Mouse (Mus musculus) thymus, adult 2 months (tissue): ENCODE data around the gene Prkg1. TPM values are rescaled to one million over a fixed set of nuclear protein-coding genes. Genes with fewer than 3 reads are reported as not detected.

Experiments used
- DNase-seq: peaks from one replicate; pipeline ENCODE4 v3.0.0; 2021
- H3K27ac ChIP-seq: fragments of 200-500 bp; 2 replicates; pipeline ENCODE4 v1.5.1; 2012; ENCODE audit warnings: low read length, control low read depth; ENCODE audit not compliant: control insufficient read depth, insufficient read depth
- H3K27me3 ChIP-seq: fragments of 200-500 bp; 2 replicates; pipeline ENCODE4 v1.6.1; 2012; ENCODE audit warnings: mild to moderate bottlenecking, low read length, moderate library complexity, mixed read lengths; ENCODE audit not compliant: control insufficient read depth, insufficient read depth
- H3K36me3 ChIP-seq: fragments of 200-500 bp; 2 replicates; pipeline ENCODE4 v1.6.1; 2012; ENCODE audit warnings: mild to moderate bottlenecking, low read length, moderate library complexity; ENCODE audit not compliant: control insufficient read depth, insufficient read depth
- H3K4me1 ChIP-seq: fragments of 200-500 bp; replicated peaks from 2 replicates; pipeline ENCODE4 v1.6.1; 2012; ENCODE audit warnings: low read length; ENCODE audit not compliant: control insufficient read depth, insufficient read depth
- H3K4me3 ChIP-seq: fragments of 200-500 bp; 2 replicates; pipeline ENCODE4 v1.5.1; 2012; ENCODE audit warnings: mild to moderate bottlenecking, low read length, control low read depth, moderate library complexity; ENCODE audit not compliant: control insufficient read depth, insufficient read depth
- CTCF ChIP-seq: fragments of 200-500 bp; IDR thresholded peaks from 2 replicates; pipeline ENCODE4 v1.5.1; 2012; ENCODE audit warnings: mild to moderate bottlenecking, control low read depth, low read length, moderate library complexity, borderline replicate concordance; ENCODE audit not compliant: control insufficient read depth, poor library complexity, insufficient read depth; ENCODE audit errors: extremely low read depth
- POLR2A ChIP-seq: fragments of 200-500 bp; IDR thresholded peaks from 2 replicates; pipeline ENCODE4 v1.6.1; 2012; ENCODE audit warnings: mild to moderate bottlenecking, low read length, control low read depth, moderate library complexity; ENCODE audit not compliant: control insufficient read depth, poor library complexity, insufficient read depth; ENCODE audit errors: extremely low read depth
- WGBS: fragments of 180-500 bp; shearing (Covaris S2); methylation state at CpG from one replicate; pipeline ENCODE4 v1.1.7; 2018; 5-methylcytosine and 5-hydroxymethylcytosine counted together
- polyA plus RNA-seq: library from polyadenylated mRNA; depleted of rRNA; stranded (reverse); fragments of >200 nt; gene quantifications from 2 replicates; pipeline ENCODE4 v1.2.3, GENCODE M21; 2012

Gene Prkg1
- polyA plus RNA-seq, 1 experiment = 0.26 TPM

DNA sequence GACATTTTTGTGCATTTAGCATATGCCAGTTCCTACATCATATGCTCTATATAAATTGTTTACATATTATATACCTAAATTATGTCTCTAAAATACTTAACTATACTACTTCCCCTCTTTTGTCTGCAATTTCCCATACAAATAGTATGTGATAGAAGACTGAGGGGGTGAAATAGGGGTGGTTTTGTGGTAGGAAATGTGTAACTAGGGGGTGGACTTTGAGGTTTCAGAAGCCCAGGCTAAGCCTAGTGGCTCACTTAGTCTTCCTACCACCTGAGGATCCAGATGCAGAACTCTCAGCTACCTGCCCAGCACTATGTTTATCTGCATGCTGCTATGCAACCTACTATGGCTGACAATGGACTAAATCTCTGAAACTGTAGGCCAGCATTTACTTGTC, 1020.4 kb downstream of the Prkg1 start:
- H3K36me3 ChIP-seq = no peaks in the 10 kb centered on the region
- no peaks in the 10 kb centered on the region for H3K4me1 ChIP-seq
- TF ChIP-seq CTCF (no peak), POLR2A (no peak)
- no peaks in the 10 kb centered on the region for H3K27me3 ChIP-seq
- no peak overlapping the region for H3K27ac ChIP-seq
- no peak overlapping the region for H3K4me3 ChIP-seq
- no peak for DNase-seq

DNA sequence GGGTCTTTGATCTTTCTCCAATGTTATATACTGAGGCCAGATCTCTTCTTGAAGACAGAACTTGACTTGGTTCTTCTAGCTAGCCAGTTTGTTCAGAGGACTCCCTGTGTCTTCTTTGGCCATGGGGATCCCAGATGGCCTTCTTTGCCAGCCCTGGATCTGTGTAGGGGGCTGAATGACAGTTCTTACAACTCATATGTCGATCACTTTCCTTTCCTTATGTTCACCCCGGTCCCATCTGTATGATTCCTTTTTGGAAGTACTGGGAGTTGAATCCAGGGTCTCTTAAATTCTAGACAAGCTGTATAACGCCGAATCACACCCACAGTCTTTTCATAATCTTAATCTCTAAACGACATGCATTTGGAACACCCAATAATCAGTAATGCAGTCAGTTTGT, 1065.7 kb downstream of the Prkg1 start:
- WGBS = 94% methylated on average over 5 of the region's 5 CpGs
- H3K4me1 ChIP-seq = no peaks in the 10 kb centered on the region

DNA sequence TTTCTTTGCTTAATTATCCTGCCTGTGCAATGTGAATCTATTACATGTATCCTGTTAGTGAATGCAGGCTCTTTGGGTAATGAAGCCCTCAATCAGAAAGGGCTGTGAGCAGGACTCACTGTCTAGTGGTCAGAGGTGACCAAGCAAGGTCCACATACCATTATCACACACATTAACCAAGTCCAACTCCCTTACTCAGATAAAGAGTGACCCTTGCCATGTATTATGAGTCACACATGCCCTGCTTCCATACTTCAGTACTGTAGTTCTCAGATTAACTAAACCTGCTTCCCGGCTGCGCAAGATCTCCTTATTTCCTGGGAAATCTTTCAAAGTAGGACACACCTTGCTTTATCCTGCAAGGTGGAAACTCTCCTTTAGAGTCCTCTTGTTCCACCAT, 1073.6 kb downstream of the Prkg1 start:
- Histone ChIP-seq H3K27me3 (no peaks in the 10 kb centered on the region), H3K4me3 (no peak overlapping the region), H3K36me3 (no peaks in the 10 kb centered on the region), H3K4me1 (no peaks in the 10 kb centered on the region), H3K27ac (no peak overlapping the region)
- DNase-seq = no peak
- no peak for TF ChIP-seq CTCF
- TF ChIP-seq POLR2A = no peak
- 95% methylated on average over 2 of the region's 2 CpGs for WGBS

More for the DNA sequence above, 1065.7 kb downstream of the Prkg1 start:
- Histone ChIP-seq H3K27me3 (no peaks in the 10 kb centered on the region), H3K36me3 (no peaks in the 10 kb centered on the region), H3K4me3 (no peak overlapping the region), H3K27ac (no peak overlapping the region)
- no peak for TF ChIP-seq POLR2A
- no peak for TF ChIP-seq CTCF
- no peak for DNase-seq

GRCm38 (mm10) chr19:30690691-30691090, 1074.1 kb downstream of the Prkg1 start:
- Histone ChIP-seq H3K4me1 (no peaks in the 10 kb centered on the region), H3K27me3 (no peaks in the 10 kb centered on the region), H3K27ac (no peak overlapping the region), H3K36me3 (no peaks in the 10 kb centered on the region), H3K4me3 (no peak overlapping the region)
- WGBS = 94% methylated on average over 6 of the region's 6 CpGs
- no peak for DNase-seq
- no peak for TF ChIP-seq POLR2A
- TF ChIP-seq CTCF = no peak

- no peaks in the 10 kb centered on the region for H3K36me3 ChIP-seq
- H3K27me3 ChIP-seq = no peaks in the 10 kb centered on the region
- no peak overlapping the region for H3K27ac ChIP-seq
- H3K4me1 ChIP-seq = no peaks in the 10 kb centered on the region
- DNase-seq = no peak
- H3K4me3 ChIP-seq = no peak overlapping the region
- TF ChIP-seq CTCF (no peak), POLR2A (no peak)
- WGBS = 95% methylated on average over 6 of the region's 6 CpGs
These were observed 1076.9 kb downstream of the Prkg1 start for GRCm38 (mm10) chr19:30687942-30688341.

- 93% methylated on average over 8 of the region's 8 CpGs for WGBS
- no peak overlapping the region for H3K4me3 ChIP-seq
- no peaks in the 10 kb centered on the region for H3K4me1 ChIP-seq
- H3K27ac ChIP-seq = no peak overlapping the region
- no peak for TF ChIP-seq POLR2A
- TF ChIP-seq CTCF = no peak
- H3K36me3 ChIP-seq = no peaks in the 10 kb centered on the region
- no peak for DNase-seq
- H3K27me3 ChIP-seq = no peaks in the 10 kb centered on the region
These were observed 1088.5 kb downstream of the Prkg1 start for GRCm38 (mm10) chr19:30676308-30676707.

- Histone ChIP-seq H3K27ac (no peak overlapping the region), H3K36me3 (no peaks in the 10 kb centered on the region), H3K4me1 (no peaks in the 10 kb centered on the region), H3K4me3 (no peak overlapping the region), H3K27me3 (no peaks in the 10 kb centered on the region)
- WGBS = 9% methylated on average over 8 of the region's 8 CpGs
- DNase-seq = peak; percentile 31
- TF ChIP-seq POLR2A = no peak
- TF ChIP-seq CTCF = no peak
These were observed 1100.6 kb downstream of the Prkg1 start for GRCm38 (mm10) chr19:30664269-30664668.
